Mouse (Mus musculus) G1E (cell line): ENCODE results near the gene Lats2.

Experiments
- CTCF ChIP-seq: IDR thresholded peaks from 2 replicates; pipeline ENCODE4 v1.5.1; 2012; ENCODE audit warnings: low read depth, low read length, inconsistent platforms, mixed read lengths
- GATA1 ChIP-seq: IDR thresholded peaks from 2 replicates; pipeline ENCODE4 v1.6.1; 2012; ENCODE audit warnings: borderline replicate concordance, low read length, inconsistent platforms, mixed read lengths

- TF ChIP-seq CTCF (no peak), GATA1 (no peak)
Measured at GRCm38 (mm10) chr14:57753351-57753992, 4.7 kb downstream of the Lats2 start.
